Mouse (Mus musculus) liver, embryonic 16.5 days (tissue): ENCODE results near the gene Gm9958. TPM values are rescaled to one million over a fixed set of nuclear protein-coding genes. Genes with fewer than 3 reads are reported as not detected.

ENCODE experiments used
- ATAC-seq: fragments of 200-750 bp; cut with Nextera tagmentation; 2 replicates; pipeline ENCODE4 v1.8.0; 2017; ENCODE audit warnings: low read depth, mild to moderate bottlenecking, moderate number of reproducible peaks, moderate library complexity
- H3K27ac ChIP-seq: fragments of 300-500 bp; sonication (generic); 2 replicates; pipeline ENCODE4 v1.5.1; 2014; ENCODE audit warnings: mild to moderate bottlenecking, low read length
- H3K27me3 ChIP-seq: fragments of 300-500 bp; sonication (generic); 2 replicates; pipeline ENCODE4 v1.6.1; 2014; ENCODE audit warnings: low read depth, low read length, mixed read lengths; ENCODE audit not compliant: control insufficient read depth, insufficient read depth
- H3K36me3 ChIP-seq: fragments of 300-500 bp; sonication (generic); 2 replicates; pipeline ENCODE4 v1.6.1; 2014; ENCODE audit warnings: mild to moderate bottlenecking; ENCODE audit not compliant: control insufficient read depth, insufficient read depth
- H3K4me1 ChIP-seq: fragments of 300-500 bp; sonication (generic); 2 replicates; pipeline ENCODE4 v1.6.1; 2014; ENCODE audit warnings: low read depth, low read length, mixed read lengths; ENCODE audit not compliant: control insufficient read depth
- H3K4me2 ChIP-seq: fragments of 300-500 bp; sonication (generic); 2 replicates; pipeline ENCODE4 v1.6.1; 2014; ENCODE audit warnings: low read depth, low read length, mixed read lengths
- H3K4me3 ChIP-seq: fragments of 300-500 bp; sonication (generic); 2 replicates; pipeline ENCODE4 v1.5.1; 2014; ENCODE audit warnings: low read depth, mild to moderate bottlenecking, low read length
- H3K9ac ChIP-seq: fragments of 300-500 bp; sonication (generic); 2 replicates; pipeline ENCODE4 v1.6.1; 2014; ENCODE audit warnings: low read depth, low read length
- H3K9me3 ChIP-seq: fragments of 300-500 bp; sonication (generic); replicated peaks from 2 replicates; pipeline ENCODE4 v1.6.1; 2016; ENCODE audit warnings: low read length; ENCODE audit not compliant: control insufficient read depth
- WGBS: fragments of 180-500 bp; shearing (Covaris S2); extraction: QIAGEN DNeasy Blood & Tissue Kit; methylation state at CpG from one replicate; pipeline ENCODE4 v1.1.7; 2014; ENCODE audit not compliant: insufficient replicate concordance; 5-methylcytosine and 5-hydroxymethylcytosine counted together
- polyA plus RNA-seq: library from polyadenylated mRNA; unstranded; fragments of >200 nt; fragmentation: Nextera tagmentation; extraction: Ambion mirVana; gene quantifications from 2 replicates; pipeline ENCODE4 v1.2.1, GENCODE M21; 2015

The Gm9958 gene
- 1.5 and 1.8 TPM in 2 replicates for polyA plus RNA-seq

- no peaks in the 10 kb centered on the region for H3K27me3 ChIP-seq
- 1% methylated on average over 7 of the region's 7 CpGs for WGBS
- peak within 1 kb of the TSS; percentile 95 for H3K4me3 ChIP-seq
- no peaks in the 10 kb centered on the region for H3K9me3 ChIP-seq
- H3K4me2 ChIP-seq: peak within 1 kb of the TSS; percentile 70
- H3K27ac ChIP-seq: peak within 1 kb of the TSS; percentile 98
- H3K9ac ChIP-seq: peak within 1 kb of the TSS; percentile 97
- H3K4me1 ChIP-seq: peaks cover 5% of the 10 kb centered on the region
- no peaks in the 10 kb centered on the region for H3K36me3 ChIP-seq
- no peak for ATAC-seq
Measured at GRCm38 (mm10) chr5:90367067-90367303, at the start of gene Gm9958. TSS of gene Gm9958 (plus strand) at chr5:90367204.

GRCm38 (mm10) chr5:90331071-90331470, 35.9 kb upstream of the Gm9958 start:
- H3K27ac ChIP-seq: no peak overlapping the region
- no peaks in the 10 kb centered on the region for H3K36me3 ChIP-seq
- H3K4me3 ChIP-seq: no peak overlapping the region
- peaks cover 2% of the 10 kb centered on the region for H3K4me1 ChIP-seq
- peak; percentile 35; the same call in 1 of the 2 replicates for ATAC-seq
- H3K27me3 ChIP-seq: no peaks in the 10 kb centered on the region
- H3K9me3 ChIP-seq: no peaks in the 10 kb centered on the region
- no peak overlapping the region for H3K4me2 ChIP-seq
- WGBS: 33% methylated on average over 1 of the region's 1 CpGs
- no peak overlapping the region for H3K9ac ChIP-seq

- no peak overlapping the region for H3K9ac ChIP-seq
- H3K36me3 ChIP-seq: no peaks in the 10 kb centered on the region
- peaks cover 2% of the 10 kb centered on the region for H3K4me1 ChIP-seq
- H3K4me3 ChIP-seq: no peak overlapping the region
- 64% methylated on average over 2 of the region's 2 CpGs for WGBS
- H3K9me3 ChIP-seq: no peaks in the 10 kb centered on the region
- 0 out of 2 replicates have a peak, but pooled peaks have one; percentile 27 for ATAC-seq
- H3K27me3 ChIP-seq: no peaks in the 10 kb centered on the region
- no peak overlapping the region for H3K27ac ChIP-seq
- H3K4me2 ChIP-seq: no peak overlapping the region
Measured at GRCm38 (mm10) chr5:90332478-90332877, 34.5 kb upstream of the Gm9958 start.

GRCm38 (mm10) chr5:90338177-90339091, 28.6 kb upstream of the Gm9958 start:
- H3K4me2 ChIP-seq: peak overlapping the region; percentile 34
- no peaks in the 10 kb centered on the region for H3K36me3 ChIP-seq
- no peak overlapping the region for H3K4me3 ChIP-seq
- no peak for ATAC-seq
- no peaks in the 10 kb centered on the region for H3K27me3 ChIP-seq
- H3K27ac ChIP-seq: no peak overlapping the region
- peaks cover 4% of the 10 kb centered on the region for H3K4me1 ChIP-seq
- 45% methylated on average over 7 of the region's 7 CpGs for WGBS
- no peaks in the 10 kb centered on the region for H3K9me3 ChIP-seq
- H3K9ac ChIP-seq: no peak overlapping the region

- Histone ChIP-seq H3K27ac (no peak overlapping the region), H3K4me2 (peak overlapping the region; percentile 38), H3K4me3 (no peak overlapping the region), H3K4me1 (peaks cover 4% of the 10 kb centered on the region), H3K9ac (no peak overlapping the region), H3K9me3 (no peaks in the 10 kb centered on the region), H3K36me3 (no peaks in the 10 kb centered on the region), H3K27me3 (no peaks in the 10 kb centered on the region)
- ATAC-seq: peak; percentile 70; the same call in 1 of the 2 replicates
- 13% methylated on average over 5 of the region's 5 CpGs for WGBS
Measured at GRCm38 (mm10) chr5:90339129-90339952, 27.7 kb upstream of the Gm9958 start.

- H3K4me3 ChIP-seq: no peak overlapping the region
- no peak overlapping the region for H3K27ac ChIP-seq
- peaks cover 4% of the 10 kb centered on the region for H3K4me1 ChIP-seq
- ATAC-seq: no peak
- H3K9ac ChIP-seq: no peak overlapping the region
- H3K36me3 ChIP-seq: no peaks in the 10 kb centered on the region
- H3K4me2 ChIP-seq: no peak overlapping the region
- no peaks in the 10 kb centered on the region for H3K27me3 ChIP-seq
- 69% methylated on average over 1 of the region's 1 CpGs for WGBS
- H3K9me3 ChIP-seq: no peaks in the 10 kb centered on the region
Measured at GRCm38 (mm10) chr5:90339953-90340343, 27.1 kb upstream of the Gm9958 start.

- Histone ChIP-seq H3K4me1 (peaks cover 4% of the 10 kb centered on the region), H3K4me2 (no peak overlapping the region), H3K27ac (no peak overlapping the region), H3K4me3 (no peak overlapping the region), H3K27me3 (no peaks in the 10 kb centered on the region), H3K9ac (no peak overlapping the region), H3K9me3 (no peaks in the 10 kb centered on the region), H3K36me3 (no peaks in the 10 kb centered on the region)
- no peak for ATAC-seq
- WGBS: 63% methylated on average over 4 of the region's 4 CpGs
Measured at GRCm38 (mm10) chr5:90340847-90341246, 26.2 kb upstream of the Gm9958 start.

- Histone ChIP-seq H3K4me1 (peaks cover 3% of the 10 kb centered on the region; the same call in 1 of the 2 replicates), H3K4me3 (no peak overlapping the region), H3K9me3 (no peaks in the 10 kb centered on the region), H3K27me3 (no peaks in the 10 kb centered on the region), H3K9ac (no peak overlapping the region), H3K4me2 (no peak overlapping the region), H3K27ac (no peak overlapping the region), H3K36me3 (no peaks in the 10 kb centered on the region)
- WGBS: 51% methylated on average over 3 of the region's 3 CpGs
- no peak for ATAC-seq
Measured at GRCm38 (mm10) chr5:90346877-90347276, 20.1 kb upstream of the Gm9958 start.
